Mouse (Mus musculus): ENCODE data around the gene Trak2.
"Not testable (repeated sequence)": the region's sequence is repeated elsewhere in the genome, so short reads cannot be mapped to it uniquely, and the experiment has no call there.

Gene Trak2

GRCm38 (mm10) chr1:58953686-58954434 lies 19.4 kb downstream of the Trak2 start:
- no peak for DNase-seq (ENCODE audit: low read depth, low spot score)

- no peak for DNase-seq (ENCODE audit: low read depth, low spot score)
Measured at GRCm38 (mm10) chr1:58952997-58953396, 20.2 kb downstream of the Trak2 start.

- DNase-seq (ENCODE audit: low read depth, low spot score): no peak
Measured at GRCm38 (mm10) chr1:58952526-58952925, 20.7 kb downstream of the Trak2 start.

DNA sequence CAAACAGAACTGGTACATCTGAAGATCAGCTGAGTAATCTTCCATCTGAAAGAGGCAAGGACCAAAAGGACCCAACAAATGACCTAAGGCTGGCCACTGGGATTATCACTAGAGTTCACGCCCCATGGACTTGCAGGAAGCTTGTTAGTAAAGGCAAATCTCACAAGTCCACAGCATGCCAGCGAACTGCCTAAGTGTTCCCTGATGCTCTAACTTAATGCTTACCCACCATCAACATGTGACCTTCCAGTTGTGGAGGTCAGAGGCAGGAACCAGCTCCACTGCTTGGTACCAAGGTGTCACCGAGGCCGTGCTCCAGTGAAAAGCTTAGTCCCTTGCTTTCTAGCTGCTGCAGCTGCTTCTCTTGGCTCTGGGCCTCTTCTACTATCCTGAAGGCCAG lies 21.4 kb downstream of the Trak2 start:
- no peak for DNase-seq (ENCODE audit: low read depth, low spot score)

- DNase-seq (ENCODE audit: low read depth, low spot score): no peak
Measured at GRCm38 (mm10) chr1:58950899-58951648, 22.2 kb downstream of the Trak2 start.

DNA sequence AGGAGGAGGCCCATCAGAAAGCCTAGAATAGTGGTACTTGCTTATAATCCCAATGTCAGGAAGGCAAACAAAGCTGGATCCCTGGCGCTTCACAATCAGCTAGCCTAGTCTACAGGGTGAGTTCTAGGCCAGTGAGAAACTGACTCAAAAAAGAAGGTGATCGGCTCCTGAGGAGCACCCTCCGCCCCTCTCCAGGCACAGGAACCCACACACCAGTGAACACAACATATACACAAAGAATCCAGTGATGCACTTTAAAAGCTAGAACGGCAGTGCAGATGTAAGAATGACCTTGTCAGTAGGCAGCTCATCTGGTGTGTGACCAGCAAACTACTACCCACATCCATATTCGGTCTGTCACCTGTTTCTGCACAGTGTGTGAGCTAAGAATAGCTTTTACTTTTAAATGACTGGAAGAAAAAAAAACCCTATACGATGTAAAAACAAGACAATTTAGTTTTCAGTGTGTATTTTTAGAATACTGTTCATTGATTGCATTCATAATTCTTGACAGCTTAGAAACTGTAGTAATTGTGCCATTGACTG lies 23.6 kb downstream of the Trak2 start:
- DNase-seq (ENCODE audit: low read depth, low spot score): no peak

GRCm38 (mm10) chr1:58946718-58947117 lies 26.5 kb downstream of the Trak2 start:
- no peak for DNase-seq (ENCODE audit: low read depth, low spot score)

DNA sequence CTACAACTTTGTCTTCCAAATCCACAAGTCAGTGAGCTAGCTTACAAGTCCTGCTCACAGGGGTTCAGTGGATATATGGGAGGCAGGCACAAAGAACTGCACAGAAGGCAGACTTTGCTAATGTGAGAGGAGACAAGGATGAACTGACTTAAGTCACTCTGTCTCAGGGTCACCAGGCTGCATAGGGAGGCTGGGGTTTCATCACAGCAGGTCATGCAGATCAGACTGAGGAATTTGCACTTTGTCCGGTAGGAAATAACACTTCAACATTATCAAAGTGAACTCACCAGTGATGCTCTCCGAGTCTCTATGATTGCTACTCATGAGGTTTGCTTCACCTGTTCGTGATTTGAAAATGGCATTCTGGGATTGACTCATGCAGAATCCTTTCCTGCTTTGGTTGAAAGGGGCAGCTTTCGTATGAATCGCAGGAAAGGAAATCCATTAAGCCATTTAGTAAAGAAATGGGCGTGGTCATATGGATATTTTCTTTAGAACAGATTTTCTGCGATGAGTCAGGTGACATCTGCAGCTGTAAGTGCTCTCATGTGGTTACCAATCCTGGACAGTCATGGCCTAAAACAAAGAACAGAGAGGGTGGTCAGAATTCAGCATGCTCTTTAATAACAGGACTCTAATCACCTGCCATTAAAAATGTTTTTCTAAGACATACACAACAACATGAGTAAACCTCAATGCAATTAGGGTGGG lies 27.1 kb downstream of the Trak2 start:
- no peak for DNase-seq (ENCODE audit: low read depth, low spot score)

DNA sequence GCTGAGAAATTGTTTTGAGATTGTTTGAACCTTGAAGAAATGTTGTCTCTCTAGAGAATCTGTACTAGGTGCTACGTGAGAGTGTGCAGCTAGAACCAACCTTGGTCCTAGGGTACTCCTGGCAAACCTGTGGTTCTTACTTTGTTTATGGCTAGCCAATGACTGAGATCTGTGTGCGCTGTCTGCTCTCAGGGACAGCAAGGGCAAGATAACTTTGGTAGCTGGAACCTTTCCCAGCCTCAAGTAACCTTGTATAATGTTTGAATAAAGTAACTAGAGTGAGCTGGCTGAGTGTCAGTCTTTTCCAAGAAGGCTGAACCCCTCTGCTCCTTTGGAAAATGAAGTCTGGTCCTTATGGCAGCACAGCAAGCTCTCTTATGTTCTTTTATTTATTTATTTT lies 27.7 kb downstream of the Trak2 start:
- DNase-seq (ENCODE audit: low read depth, low spot score): no peak

DNA sequence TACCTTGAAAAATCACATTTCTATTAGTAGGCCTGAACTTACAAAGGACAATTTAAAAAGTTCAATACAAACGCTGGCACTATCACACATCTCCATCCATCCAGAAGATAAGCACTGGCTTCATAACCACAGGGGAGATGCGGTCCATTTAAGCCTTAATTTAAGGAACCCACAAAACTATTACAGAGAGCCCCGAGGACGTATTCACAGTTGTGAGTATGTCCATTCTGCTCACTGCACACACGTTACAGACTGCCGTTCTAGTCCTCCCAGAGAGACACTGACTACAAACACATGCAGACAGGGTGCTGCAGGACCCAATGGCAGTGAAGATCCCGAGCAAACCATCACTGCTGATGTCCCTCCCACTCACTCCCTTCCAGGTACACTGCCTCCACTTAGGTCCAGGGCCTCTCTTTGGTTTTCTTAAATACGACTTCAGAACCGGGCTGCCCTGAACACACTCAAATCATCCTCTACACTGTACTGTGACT lies 35.6 kb downstream of the Trak2 start:
- no peak for DNase-seq (ENCODE audit: low read depth, low spot score)

- DNase-seq (ENCODE audit: low read depth, low spot score): no peak
Measured at GRCm38 (mm10) chr1:58936746-58937605, 36.3 kb downstream of the Trak2 start.

DNA sequence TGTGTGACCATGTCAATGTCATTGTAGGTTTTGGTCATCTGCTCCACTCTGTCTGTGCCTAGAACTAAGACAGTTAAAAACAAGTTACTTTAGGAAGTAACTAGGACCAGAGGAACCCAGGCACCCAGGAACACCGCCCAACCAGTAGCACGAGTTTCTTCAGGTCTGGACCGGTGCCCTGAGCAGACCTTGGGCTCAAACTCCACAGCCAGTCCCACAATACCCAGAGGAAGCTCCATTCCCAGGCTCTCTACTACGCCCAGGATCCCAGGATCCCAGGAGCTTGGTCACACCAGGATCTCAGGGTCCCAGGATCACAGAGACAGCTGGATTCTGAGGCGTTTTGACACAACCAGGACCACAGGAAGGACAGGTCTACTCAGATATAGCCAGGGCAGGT lies 46.6 kb downstream of the Trak2 start:
- no peak for DNase-seq (ENCODE audit: low read depth, low spot score)

GRCm38 (mm10) chr1:58917566-58917965 lies 55.7 kb downstream of the Trak2 start:
- DNase-seq (ENCODE audit: low read depth, low spot score): no peak

- DNase-seq (ENCODE audit: low read depth, low spot score): no peak
Measured at GRCm38 (mm10) chr1:58909636-58910272, 63.5 kb downstream of the Trak2 start.

- DNase-seq (ENCODE audit: low read depth, low spot score): no peak
Measured at GRCm38 (mm10) chr1:58903681-58904080, 69.5 kb downstream of the Trak2 start.

DNA sequence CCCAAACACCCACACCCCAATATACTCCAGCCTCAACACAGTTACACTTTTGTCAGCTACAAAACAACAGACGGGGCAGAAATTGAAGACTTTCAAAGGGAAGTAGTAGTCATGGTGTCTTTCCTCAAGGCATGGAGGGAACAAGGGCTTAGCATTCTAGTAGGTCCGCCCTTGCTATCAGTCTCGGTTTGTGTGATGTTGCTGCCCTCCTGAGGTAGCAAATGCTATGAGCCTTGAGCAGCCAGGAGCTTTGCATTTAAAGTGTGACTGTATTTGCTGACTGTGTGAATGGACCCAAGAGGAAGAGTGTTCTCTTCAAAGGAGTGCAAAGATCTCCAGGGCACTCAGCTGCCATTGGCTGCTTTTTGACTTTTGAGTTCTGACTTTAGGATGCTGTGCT lies 75.7 kb downstream of the Trak2 start:
- not testable (repeated sequence) for DNase-seq (ENCODE audit: low read depth, low spot score)

DNA sequence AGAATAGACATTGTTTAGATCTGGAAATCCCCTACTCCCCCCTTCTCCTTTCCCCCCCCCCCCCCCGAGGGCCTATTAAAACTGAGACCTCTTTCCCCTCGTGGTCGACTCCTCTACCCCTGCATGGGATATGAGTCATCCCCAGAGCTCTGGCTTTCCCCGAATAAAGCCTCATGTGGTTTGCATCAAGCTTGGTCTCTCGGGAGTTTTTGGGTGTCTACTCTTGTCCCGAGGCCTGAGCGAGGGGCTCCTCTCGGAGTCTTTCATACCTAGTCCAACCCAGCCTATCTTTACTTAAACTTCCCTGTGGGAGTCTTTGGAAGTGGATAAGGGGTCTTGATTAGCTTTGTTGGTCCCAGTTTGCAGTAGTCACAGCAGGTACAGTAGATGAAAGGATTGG lies 80.8 kb downstream of the Trak2 start:
- DNase-seq (ENCODE audit: low read depth, low spot score): not testable (repeated sequence)

DNA sequence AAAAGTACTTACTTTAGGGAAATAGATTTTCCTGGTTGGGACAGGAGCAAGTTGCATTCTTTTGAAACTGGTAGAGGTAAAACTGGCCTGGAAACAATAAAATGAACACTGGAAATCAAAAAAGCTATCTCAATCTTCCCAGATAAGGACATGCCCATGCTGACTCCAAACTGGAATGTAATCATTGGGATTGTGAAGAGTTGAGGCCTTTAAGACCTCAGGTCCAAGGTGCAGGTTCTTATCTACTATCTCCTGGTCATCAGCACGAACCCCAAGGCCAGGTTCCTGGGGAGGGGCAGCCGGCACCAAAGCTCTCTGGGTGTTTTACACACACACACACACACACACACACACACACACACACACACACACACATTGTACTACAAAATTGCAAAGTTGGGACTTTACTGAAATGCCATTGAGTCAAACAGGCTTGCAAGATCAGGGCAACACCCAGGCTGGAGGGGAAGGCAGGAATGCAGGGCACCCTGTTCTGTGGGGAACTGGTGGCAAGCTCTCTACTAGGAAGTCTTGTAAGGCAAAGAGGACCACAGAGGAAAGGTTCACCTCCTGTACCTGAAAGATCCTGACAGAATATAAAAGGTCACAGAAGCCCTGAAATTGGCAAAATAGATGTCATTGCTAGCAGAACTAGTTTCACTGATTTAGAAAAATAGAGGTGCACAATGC lies 81.6 kb downstream of the Trak2 start:
- DNase-seq (ENCODE audit: low read depth, low spot score): not testable (repeated sequence)

DNA sequence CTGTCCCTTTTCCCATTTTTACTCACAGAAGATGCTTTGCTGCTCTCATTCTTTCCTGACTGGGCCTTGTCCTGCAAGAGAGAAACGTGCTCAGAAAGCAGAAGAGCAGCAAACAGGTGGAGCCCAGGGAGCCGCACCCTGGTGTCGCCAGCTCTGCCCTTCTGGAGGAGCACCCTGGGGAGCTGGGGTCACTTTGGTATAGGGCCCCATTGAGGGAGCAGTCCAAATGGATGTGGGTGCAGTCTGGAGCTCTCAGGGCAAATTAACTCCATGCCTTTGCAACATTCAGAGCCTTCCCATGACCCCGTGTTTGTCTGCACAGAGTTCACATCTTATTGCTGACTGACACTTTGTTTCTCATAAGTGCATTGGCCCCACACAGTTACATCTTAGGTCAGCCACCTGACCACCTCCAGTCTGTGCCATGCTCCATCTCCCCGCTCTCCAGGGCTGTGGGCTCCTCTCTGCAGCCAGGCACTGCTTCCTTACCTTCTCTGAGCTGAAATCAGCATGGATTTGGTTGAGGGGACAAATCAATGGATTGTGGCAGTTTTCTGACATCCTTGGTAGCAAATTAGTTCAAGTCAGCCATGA lies 82.4 kb downstream of the Trak2 start:
- not testable (repeated sequence) for DNase-seq (ENCODE audit: low read depth, low spot score)

All from ES-CJ7 (cell line).